ENCODE assay signal across 20 mouse cellular contexts in the genomic region with DNA sequence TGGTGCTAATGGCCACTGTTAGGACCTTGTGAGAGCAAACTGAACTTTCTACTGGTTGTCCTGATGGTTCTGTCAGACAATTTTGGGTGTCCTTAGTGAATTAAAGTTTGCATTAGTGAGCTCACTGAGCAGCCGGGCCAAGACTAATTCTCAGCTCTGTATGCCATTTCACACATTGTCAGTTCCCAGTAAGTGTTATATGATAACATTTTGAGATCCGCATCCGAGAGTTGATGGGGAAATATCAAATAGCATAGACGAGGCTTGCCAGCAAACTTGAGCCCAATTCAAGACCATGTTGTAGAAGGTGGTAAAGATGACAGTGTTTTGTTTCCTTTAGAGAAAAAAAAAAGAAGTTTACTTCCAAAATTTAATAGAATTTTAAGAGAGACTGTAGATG.
DNase-seq lines count a peak whose midpoint lies in the region; ATAC-seq and TF ChIP-seq lines count a peak whose summit lies in the region.
"Had no signal": no experiment of that assay in that cellular context is flagged by ENCODE, and none has a peak within 500 bp of the region (broad histone marks: within the 10 kb centered on the region; RNA-seq: fewer than 3 reads in every experiment).

No protein-coding gene starts in this region.

- H3K4me1 ChIP-seq in forebrain, postnatal 0 days (ENCODE audit: insufficient read depth): no peaks in the 10 kb centered on the region
- no peaks in the 10 kb centered on the region for H3K4me1 ChIP-seq in forebrain, embryonic 13.5 days
- H3K4me1 ChIP-seq: embryonic facial prominence, embryonic 13.5 days; embryonic facial prominence, embryonic 15.5 days; forebrain, embryonic 10.5 days; forebrain, embryonic 12.5 days had no signal

- H3K27me3 ChIP-seq in forebrain, postnatal 0 days (ENCODE audit: insufficient read depth, low read length): no peaks in the 10 kb centered on the region
- H3K27me3 ChIP-seq in forebrain, embryonic 13.5 days: no peaks in the 10 kb centered on the region
- H3K27me3 ChIP-seq: embryonic facial prominence, embryonic 13.5 days; embryonic facial prominence, embryonic 15.5 days; forebrain, embryonic 12.5 days had no signal

- 57% methylated on average over 4 of the region's 4 CpGs for WGBS in forebrain, postnatal 0 days
- 85% methylated on average over 4 of the region's 4 CpGs for WGBS in forebrain, embryonic 13.5 days

- H3K27ac ChIP-seq in forebrain, postnatal 0 days (ENCODE audit: low read depth, low read length): no peak overlapping the region
- no peak overlapping the region for H3K27ac ChIP-seq in forebrain, embryonic 13.5 days
- H3K27ac ChIP-seq: embryonic facial prominence, embryonic 13.5 days; embryonic facial prominence, embryonic 15.5 days; forebrain, embryonic 10.5 days; forebrain, embryonic 12.5 days had no signal

- no peaks in the 10 kb centered on the region for H3K9me3 ChIP-seq in forebrain, postnatal 0 days (ENCODE audit: low read length)
- no peaks in the 10 kb centered on the region for H3K9me3 ChIP-seq in forebrain, embryonic 13.5 days (replicated peaks)
- H3K9me3 ChIP-seq: embryonic facial prominence, embryonic 13.5 days; embryonic facial prominence, embryonic 15.5 days; forebrain, embryonic 10.5 days; forebrain, embryonic 12.5 days had no signal

- H3K4me2 ChIP-seq in forebrain, postnatal 0 days (ENCODE audit: low read depth): no peak overlapping the region
- H3K4me2 ChIP-seq in forebrain, embryonic 13.5 days: no peak overlapping the region
- H3K4me2 ChIP-seq: embryonic facial prominence, embryonic 13.5 days; embryonic facial prominence, embryonic 15.5 days; forebrain, embryonic 12.5 days had no signal

- peak; percentile 26 for DNase-seq in forebrain, postnatal 0 days
- peak; percentile 69 for DNase-seq in brain, embryonic 14.5 days (ENCODE audit: low read depth)
- DNase-seq in brain, embryonic 18.5 days (ENCODE audit: low read depth, low spot score): peak; percentile 3
- no peak for DNase-seq in layer of hippocampus, postnatal 36 days
- DNase-seq: adrenal gland, adult 2 months; adrenal gland, postnatal 10 days; adrenal gland, postnatal 25 days; cerebellum, adult 11 months; cerebellum, adult 18-20 months; cerebellum, adult 8-10 months; cerebellum, adult 9-11 months; cerebellum, postnatal 14 days; cerebellum, postnatal 36 days; embryo, embryonic 11 days had no signal

- TF ChIP-seq POLR2A in brain, embryonic 14.5 days (IDR thresholded peaks at IDR 0.05; ENCODE audit: borderline replicate concordance, extremely low read depth, insufficient read depth, insufficient read length, poor library complexity, severe bottlenecking): no peak

- no peak overlapping the region for H3K4me3 ChIP-seq in forebrain, postnatal 0 days (ENCODE audit: low read depth, low read length)
- H3K4me3 ChIP-seq in forebrain, embryonic 13.5 days: no peak overlapping the region
- H3K4me3 ChIP-seq: embryonic facial prominence, embryonic 13.5 days; embryonic facial prominence, embryonic 15.5 days; erythroblast, embryonic 14.5 days; forebrain, embryonic 10.5 days; forebrain, embryonic 12.5 days had no signal

- no peaks in the 10 kb centered on the region for H3K36me3 ChIP-seq in forebrain, postnatal 0 days (ENCODE audit: insufficient read depth)
- no peaks in the 10 kb centered on the region for H3K36me3 ChIP-seq in forebrain, embryonic 13.5 days (ENCODE audit: poor library complexity, severe bottlenecking)
- H3K36me3 ChIP-seq: embryonic facial prominence, embryonic 13.5 days; embryonic facial prominence, embryonic 15.5 days; forebrain, embryonic 10.5 days; forebrain, embryonic 12.5 days had no signal

- no peak for ATAC-seq in forebrain, postnatal 0 days
- ATAC-seq in forebrain, embryonic 13.5 days: no peak

- no peak overlapping the region for H3K9ac ChIP-seq in forebrain, postnatal 0 days
- H3K9ac ChIP-seq in forebrain, embryonic 13.5 days: no peak overlapping the region
- H3K9ac ChIP-seq: embryonic facial prominence, embryonic 13.5 days; embryonic facial prominence, embryonic 15.5 days; forebrain, embryonic 12.5 days had no signal

- no peak for TF ChIP-seq CTCF in forebrain, postnatal 0 days (IDR thresholded peaks at IDR 0.05; ENCODE audit: low read depth)
- no peak for TF ChIP-seq CTCF in brain, embryonic 14.5 days (IDR thresholded peaks at IDR 0.05; ENCODE audit: borderline replicate concordance, extremely low read depth, insufficient read depth, insufficient read length)

Comparison
In these comparisons a context has a peak if more than half of its experiments do, and no peak if none do; other contexts are left out.
1. DNase-seq: peak in forebrain, postnatal 0 days (single experiment), brain, embryonic 14.5 days (single experiment) and brain, embryonic 18.5 days (single experiment); none in layer of hippocampus, postnatal 36 days (0 of 2).